Mouse (Mus musculus): ENCODE measurements around the gene Pla2g2f. TPM values are rescaled to one million over a fixed set of nuclear protein-coding genes. Genes with fewer than 3 reads are reported as not detected.
A peak's percentile ranks its signal among the peaks of the same experiment; 100 is the strongest.

Pla2g2f gene
- polyA plus RNA-seq, 1 experiment from 2014 or later: 0.12 TPM

DNA sequence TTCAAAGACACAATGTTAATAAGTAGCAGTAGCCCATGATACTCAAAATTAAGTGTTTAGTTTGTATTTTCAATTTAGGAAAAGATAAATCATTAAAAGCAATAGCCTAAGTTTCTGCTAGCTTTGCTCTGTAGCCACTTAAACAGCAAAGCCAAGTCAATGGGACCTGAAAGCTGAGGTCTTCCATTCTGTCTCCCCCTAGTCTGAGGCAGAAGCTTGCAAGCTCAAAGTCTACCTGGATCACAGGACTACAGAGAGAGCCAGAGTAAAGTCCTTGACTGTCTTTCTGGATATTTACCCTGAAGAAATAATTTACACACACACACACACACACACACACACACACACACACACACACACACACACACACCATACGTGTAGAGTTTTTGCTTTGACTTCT lies 43.2 kb downstream of the Pla2g2f start:
- Histone ChIP-seq H3K9me3 (ENCODE audit: control insufficient read depth, low read length) (no peaks in the 10 kb centered on the region), H3K4me2 (no peak overlapping the region), H3K4me3 (ENCODE audit: low read depth, low read length) (no peak overlapping the region), H3K27me3 (ENCODE audit: control insufficient read depth, insufficient read depth, low read length) (no peaks in the 10 kb centered on the region), H3K27ac (ENCODE audit: low read depth, low read length) (no peak overlapping the region), H3K9ac (ENCODE audit: low read length) (no peak overlapping the region), H3K4me1 (ENCODE audit: control insufficient read depth, insufficient read depth, low read length) (no peaks in the 10 kb centered on the region), H3K36me3 (ENCODE audit: control insufficient read depth, insufficient read depth, low read length) (no peaks in the 10 kb centered on the region)
- DNase-seq (ENCODE audit: low spot score, missing footprints) (no peak), ATAC-seq (ENCODE audit: low FRiP score) (no peak)
- 67% methylated on average over 1 of the region's 1 CpGs for WGBS

DNA sequence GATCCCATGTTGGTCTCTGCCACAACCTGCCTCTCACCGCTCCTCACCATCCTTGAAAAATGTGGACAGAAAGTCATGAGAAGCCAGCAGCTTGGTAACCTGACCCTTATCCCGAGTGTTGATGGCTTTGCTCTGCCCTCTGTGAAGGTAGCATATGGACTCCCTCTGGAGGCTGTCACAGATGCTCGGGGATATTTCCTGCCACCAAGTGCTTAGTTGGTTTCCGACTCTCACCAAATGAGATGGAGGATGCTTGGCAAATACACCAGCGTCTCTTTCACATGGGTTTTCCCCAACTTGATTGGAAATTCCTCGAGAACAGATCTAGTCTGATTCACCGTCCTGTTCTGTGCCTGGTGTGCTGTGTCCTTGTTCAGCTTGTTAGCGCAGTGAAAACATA lies 44.8 kb downstream of the Pla2g2f start:
- DNase-seq (ENCODE audit: low spot score, missing footprints) (no peak), ATAC-seq (ENCODE audit: low FRiP score) (no peak)
- 85% methylated on average over 8 of the region's 8 CpGs for WGBS
- Histone ChIP-seq H3K9me3 (ENCODE audit: control insufficient read depth, low read length) (no peaks in the 10 kb centered on the region), H3K27me3 (ENCODE audit: control insufficient read depth, insufficient read depth, low read length) (no peaks in the 10 kb centered on the region), H3K36me3 (ENCODE audit: control insufficient read depth, insufficient read depth, low read length) (no peaks in the 10 kb centered on the region), H3K27ac (ENCODE audit: low read depth, low read length) (no peak overlapping the region), H3K9ac (ENCODE audit: low read length) (no peak overlapping the region), H3K4me3 (ENCODE audit: low read depth, low read length) (no peak overlapping the region), H3K4me2 (no peak overlapping the region), H3K4me1 (ENCODE audit: control insufficient read depth, insufficient read depth, low read length) (no peaks in the 10 kb centered on the region)

DNA sequence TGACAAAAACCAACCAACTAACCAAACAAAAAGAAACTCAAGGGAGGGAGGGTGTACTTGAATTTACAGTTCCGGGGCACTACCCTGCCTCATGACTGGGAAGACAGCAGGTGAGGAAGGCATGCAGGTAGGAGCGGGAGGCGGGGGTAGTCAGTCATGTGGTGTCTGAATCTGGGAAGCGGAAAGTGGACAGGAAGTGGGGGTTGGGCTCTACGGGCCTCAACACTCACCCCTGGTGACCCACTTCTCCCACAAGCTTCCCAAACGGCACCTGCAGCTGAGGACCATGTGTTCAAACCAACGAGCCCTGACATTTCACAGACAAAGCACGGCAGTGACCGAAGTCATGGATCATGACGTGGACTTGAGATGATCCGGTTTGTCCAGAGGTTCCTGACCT lies 45.3 kb downstream of the Pla2g2f start:
- no peak for ATAC-seq (ENCODE audit: low FRiP score)
- Histone ChIP-seq H3K4me3 (ENCODE audit: low read depth, low read length) (no peak overlapping the region), H3K27ac (ENCODE audit: low read depth, low read length) (no peak overlapping the region), H3K9me3 (ENCODE audit: control insufficient read depth, low read length) (no peaks in the 10 kb centered on the region), H3K27me3 (ENCODE audit: control insufficient read depth, insufficient read depth, low read length) (no peaks in the 10 kb centered on the region), H3K9ac (ENCODE audit: low read length) (no peak overlapping the region), H3K36me3 (ENCODE audit: control insufficient read depth, insufficient read depth, low read length) (no peaks in the 10 kb centered on the region), H3K4me2 (no peak overlapping the region), H3K4me1 (ENCODE audit: control insufficient read depth, insufficient read depth, low read length) (no peaks in the 10 kb centered on the region)
- 91% methylated on average over 11 of the region's 11 CpGs for WGBS
- DNase-seq (ENCODE audit: low spot score, missing footprints): no peak

DNA sequence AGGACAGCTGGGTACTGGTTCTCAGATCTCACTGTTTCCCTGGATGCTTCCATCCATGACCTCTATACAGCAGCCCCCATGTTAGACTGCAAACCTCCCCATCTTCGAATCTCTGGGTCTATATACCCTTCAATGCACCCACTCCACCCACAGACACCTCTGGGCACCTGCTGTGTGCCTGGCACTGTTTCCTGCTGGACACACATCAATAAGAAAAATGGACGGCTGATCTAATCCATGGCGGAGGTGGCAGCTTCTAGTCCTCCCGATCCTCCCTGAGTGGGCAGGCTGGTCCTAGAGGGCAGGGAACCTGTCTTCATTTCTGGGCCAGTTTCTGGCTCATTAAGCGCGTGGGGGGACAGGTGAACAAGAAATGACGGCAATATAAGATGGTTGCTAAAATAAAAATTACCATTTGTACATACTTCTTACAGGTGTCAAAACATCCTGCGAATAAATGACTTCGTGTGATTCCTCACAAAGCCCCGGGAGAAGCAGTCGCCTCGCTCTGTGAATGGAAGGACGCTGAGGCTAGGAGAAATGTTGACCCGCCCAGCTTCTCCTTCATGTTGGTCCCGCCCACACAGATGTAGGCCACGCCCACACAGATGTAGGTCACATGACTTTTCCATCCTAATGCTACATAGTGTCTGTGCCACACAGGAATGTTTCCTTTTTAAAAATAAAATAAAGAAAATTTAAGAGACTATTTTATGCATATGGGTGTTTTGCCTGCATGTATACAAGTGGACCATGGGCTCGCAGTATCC lies 46.2 kb downstream of the Pla2g2f start:
- H3K9me3 ChIP-seq (ENCODE audit: control insufficient read depth, low read length): no peaks in the 10 kb centered on the region
- no peaks in the 10 kb centered on the region for H3K36me3 ChIP-seq (ENCODE audit: control insufficient read depth, insufficient read depth, low read length)
- no peak overlapping the region for H3K4me3 ChIP-seq (ENCODE audit: low read depth, low read length)
- no peaks in the 10 kb centered on the region for H3K27me3 ChIP-seq (ENCODE audit: control insufficient read depth, insufficient read depth, low read length)
- no peak overlapping the region for H3K27ac ChIP-seq (ENCODE audit: low read depth, low read length)
- DNase-seq (ENCODE audit: low spot score, missing footprints) (no peak), ATAC-seq (ENCODE audit: low FRiP score) (no peak)
- 67% methylated on average over 17 of the region's 17 CpGs for WGBS
- H3K4me2 ChIP-seq: no peak overlapping the region
- no peaks in the 10 kb centered on the region for H3K4me1 ChIP-seq (ENCODE audit: control insufficient read depth, insufficient read depth, low read length)
- no peak overlapping the region for H3K9ac ChIP-seq (ENCODE audit: low read length)

DNA sequence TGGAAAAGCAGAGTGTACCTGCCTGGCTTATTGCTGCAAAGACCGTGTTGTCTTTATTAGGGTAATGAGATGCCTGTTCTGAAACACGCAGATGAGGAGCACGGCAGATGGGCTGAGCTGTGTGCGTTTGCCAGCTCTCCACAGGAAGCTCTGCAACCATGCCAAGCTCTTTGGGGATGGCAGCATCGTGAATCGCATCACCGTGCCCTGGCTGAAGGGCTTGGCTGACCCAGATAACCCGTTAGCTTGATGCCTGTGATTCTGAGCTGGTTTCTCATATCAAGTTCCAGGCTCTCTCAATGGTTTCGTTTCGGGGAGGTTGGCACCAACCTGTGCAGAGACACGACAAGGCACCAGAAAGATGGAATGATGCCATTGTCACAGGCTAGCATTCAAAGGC lies 46.8 kb downstream of the Pla2g2f start:
- DNase-seq (ENCODE audit: low spot score, missing footprints): no peak
- Histone ChIP-seq H3K27ac (ENCODE audit: low read depth, low read length) (no peak overlapping the region), H3K4me3 (ENCODE audit: low read depth, low read length) (no peak overlapping the region), H3K9me3 (ENCODE audit: control insufficient read depth, low read length) (no peaks in the 10 kb centered on the region), H3K36me3 (ENCODE audit: control insufficient read depth, insufficient read depth, low read length) (no peaks in the 10 kb centered on the region), H3K27me3 (ENCODE audit: control insufficient read depth, insufficient read depth, low read length) (no peaks in the 10 kb centered on the region), H3K9ac (ENCODE audit: low read length) (no peak overlapping the region), H3K4me2 (no peak overlapping the region), H3K4me1 (ENCODE audit: control insufficient read depth, insufficient read depth, low read length) (no peaks in the 10 kb centered on the region)
- WGBS: 91% methylated on average over 11 of the region's 11 CpGs
- ATAC-seq (ENCODE audit: low FRiP score): no peak

DNA sequence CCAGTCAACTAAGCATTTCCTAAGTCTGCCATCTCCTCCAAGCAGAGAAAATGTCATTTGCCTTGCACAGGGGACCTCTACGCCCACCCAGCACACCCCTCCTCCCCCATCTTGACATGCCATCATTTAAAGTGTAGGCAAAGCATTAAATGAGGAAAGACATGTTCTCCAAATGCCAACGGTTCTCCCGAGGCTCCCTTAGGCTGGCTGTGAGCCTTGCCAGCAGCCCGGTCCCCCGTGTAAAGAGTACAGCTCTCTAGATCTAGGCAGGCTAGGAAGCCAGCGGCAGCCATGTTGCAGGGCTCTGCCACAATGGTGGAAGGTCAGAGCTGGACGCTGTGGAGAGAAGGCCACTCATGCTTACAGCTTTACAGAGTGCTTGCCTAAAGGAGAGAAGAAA lies 47.5 kb downstream of the Pla2g2f start:
- DNase-seq (ENCODE audit: low spot score, missing footprints) (peak; percentile 51), ATAC-seq (ENCODE audit: low FRiP score) (no peak)
- H3K9me3 ChIP-seq (ENCODE audit: control insufficient read depth, low read length): no peaks in the 10 kb centered on the region
- no peak overlapping the region for H3K27ac ChIP-seq (ENCODE audit: low read depth, low read length)
- no peak overlapping the region for H3K4me2 ChIP-seq
- H3K4me3 ChIP-seq (ENCODE audit: low read depth, low read length): no peak overlapping the region
- H3K4me1 ChIP-seq (ENCODE audit: control insufficient read depth, insufficient read depth, low read length): no peaks in the 10 kb centered on the region
- H3K9ac ChIP-seq (ENCODE audit: low read length): no peak overlapping the region
- no peaks in the 10 kb centered on the region for H3K36me3 ChIP-seq (ENCODE audit: control insufficient read depth, insufficient read depth, low read length)
- H3K27me3 ChIP-seq (ENCODE audit: control insufficient read depth, insufficient read depth, low read length): no peaks in the 10 kb centered on the region
- WGBS: 75% methylated on average over 7 of the region's 7 CpGs

DNA sequence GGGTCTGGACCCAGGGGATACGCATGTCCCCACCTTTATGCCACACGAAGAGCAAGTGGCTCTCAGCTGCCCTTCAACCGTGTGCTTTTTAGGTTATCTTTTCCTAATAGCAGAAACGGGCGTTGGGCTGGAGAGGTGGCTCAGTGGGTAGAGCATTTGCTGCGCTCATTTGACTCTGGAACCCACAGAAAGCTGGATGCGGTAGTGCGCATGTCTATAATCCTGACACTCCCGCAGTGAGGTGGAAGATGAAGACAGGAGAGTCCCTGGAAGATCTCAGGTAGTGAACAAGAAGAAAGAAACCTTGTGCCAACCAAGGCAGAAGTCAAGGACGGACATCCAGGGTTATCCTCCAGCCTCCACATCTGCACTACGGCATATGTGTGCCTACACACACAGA lies 48.2 kb downstream of the Pla2g2f start:
- no peak overlapping the region for H3K27ac ChIP-seq (ENCODE audit: low read depth, low read length)
- H3K4me3 ChIP-seq (ENCODE audit: low read depth, low read length): no peak overlapping the region
- H3K9ac ChIP-seq (ENCODE audit: low read length): no peak overlapping the region
- DNase-seq (ENCODE audit: low spot score, missing footprints) (peak; percentile 65), ATAC-seq (ENCODE audit: low FRiP score) (no peak)
- WGBS: 88% methylated on average over 11 of the region's 11 CpGs
- H3K36me3 ChIP-seq (ENCODE audit: control insufficient read depth, insufficient read depth, low read length): no peaks in the 10 kb centered on the region
- H3K4me2 ChIP-seq: no peak overlapping the region
- no peaks in the 10 kb centered on the region for H3K9me3 ChIP-seq (ENCODE audit: control insufficient read depth, low read length)
- no peaks in the 10 kb centered on the region for H3K4me1 ChIP-seq (ENCODE audit: control insufficient read depth, insufficient read depth, low read length)
- no peaks in the 10 kb centered on the region for H3K27me3 ChIP-seq (ENCODE audit: control insufficient read depth, insufficient read depth, low read length)

DNA sequence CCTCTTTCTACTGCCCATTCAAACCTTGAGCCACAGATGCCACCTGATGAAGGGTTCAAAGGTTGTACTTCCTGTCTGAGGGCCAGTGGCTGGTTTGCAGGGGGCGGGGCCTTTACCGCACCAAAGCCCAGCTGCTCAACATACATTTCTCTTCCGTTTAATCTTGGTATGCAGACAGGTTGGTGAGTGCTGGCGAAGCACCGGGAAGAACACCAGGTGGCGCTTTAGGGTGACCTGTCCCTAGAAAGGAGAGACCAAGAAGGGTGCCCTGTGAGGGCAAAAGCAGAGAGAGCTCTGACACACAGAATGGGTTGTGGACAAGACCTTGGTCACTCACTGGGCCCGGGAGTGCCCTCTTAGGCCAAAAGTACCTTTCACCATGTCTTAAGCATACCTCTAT lies 48.8 kb downstream of the Pla2g2f start:
- no peaks in the 10 kb centered on the region for H3K27me3 ChIP-seq (ENCODE audit: control insufficient read depth, insufficient read depth, low read length)
- no peaks in the 10 kb centered on the region for H3K36me3 ChIP-seq (ENCODE audit: control insufficient read depth, insufficient read depth, low read length)
- H3K27ac ChIP-seq (ENCODE audit: low read depth, low read length): no peak overlapping the region
- WGBS: 14% methylated on average over 7 of the region's 7 CpGs
- no peaks in the 10 kb centered on the region for H3K4me1 ChIP-seq (ENCODE audit: control insufficient read depth, insufficient read depth, low read length)
- no peak overlapping the region for H3K9ac ChIP-seq (ENCODE audit: low read length)
- H3K4me3 ChIP-seq (ENCODE audit: low read depth, low read length): no peak overlapping the region
- DNase-seq (ENCODE audit: low spot score, missing footprints) (peak; percentile 94), ATAC-seq (ENCODE audit: low FRiP score) (no peak)
- no peaks in the 10 kb centered on the region for H3K9me3 ChIP-seq (ENCODE audit: control insufficient read depth, low read length)
- no peak overlapping the region for H3K4me2 ChIP-seq

DNA sequence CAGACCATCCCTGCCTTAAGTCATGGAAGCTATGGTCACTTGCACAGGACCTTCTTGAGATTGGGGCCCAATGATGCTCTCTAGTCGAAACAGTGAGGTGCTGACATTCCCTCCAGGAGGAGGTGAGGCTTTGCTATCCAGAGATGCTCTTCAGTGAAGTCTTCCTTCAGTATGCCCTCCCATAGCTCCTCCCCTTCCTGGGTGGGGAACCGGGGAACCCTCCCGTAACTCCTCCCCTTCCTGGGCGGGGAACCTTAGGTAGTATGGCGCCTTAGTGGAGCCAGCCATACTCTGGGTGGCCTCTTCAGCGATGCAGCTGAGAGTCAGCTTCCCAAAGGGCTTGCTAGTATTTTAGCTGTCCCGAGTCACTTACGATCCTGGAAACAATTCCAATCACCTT lies 50.8 kb downstream of the Pla2g2f start:
- Histone ChIP-seq H3K4me3 (ENCODE audit: low read depth, low read length) (no peak overlapping the region), H3K27me3 (ENCODE audit: control insufficient read depth, insufficient read depth, low read length) (no peaks in the 10 kb centered on the region), H3K9ac (ENCODE audit: low read length) (no peak overlapping the region), H3K36me3 (ENCODE audit: control insufficient read depth, insufficient read depth, low read length) (no peaks in the 10 kb centered on the region), H3K27ac (ENCODE audit: low read depth, low read length) (no peak overlapping the region), H3K9me3 (ENCODE audit: control insufficient read depth, low read length) (no peaks in the 10 kb centered on the region), H3K4me1 (ENCODE audit: control insufficient read depth, insufficient read depth, low read length) (no peaks in the 10 kb centered on the region), H3K4me2 (no peak overlapping the region)
- no peak for ATAC-seq (ENCODE audit: low FRiP score)
- DNase-seq (ENCODE audit: low spot score, missing footprints): peak; percentile 41
- WGBS: 88% methylated on average over 8 of the region's 8 CpGs

Data from midbrain, embryonic 11.5 days (tissue).